Mouse (Mus musculus) E14TG2a.4 (cell line): Measurements from ENCODE around the gene Gm1673.

Source experiments
- CTCF ChIP-seq: conservative IDR thresholded peaks from 2 replicates; pipeline ENCODE4 v1.5.1; 2014; ENCODE audit warnings: low read length
- POU5F1 ChIP-seq: IDR thresholded peaks from 2 replicates; pipeline ENCODE4 v1.6.1; 2014; ENCODE audit warnings: low read length, borderline replicate concordance

DNA sequence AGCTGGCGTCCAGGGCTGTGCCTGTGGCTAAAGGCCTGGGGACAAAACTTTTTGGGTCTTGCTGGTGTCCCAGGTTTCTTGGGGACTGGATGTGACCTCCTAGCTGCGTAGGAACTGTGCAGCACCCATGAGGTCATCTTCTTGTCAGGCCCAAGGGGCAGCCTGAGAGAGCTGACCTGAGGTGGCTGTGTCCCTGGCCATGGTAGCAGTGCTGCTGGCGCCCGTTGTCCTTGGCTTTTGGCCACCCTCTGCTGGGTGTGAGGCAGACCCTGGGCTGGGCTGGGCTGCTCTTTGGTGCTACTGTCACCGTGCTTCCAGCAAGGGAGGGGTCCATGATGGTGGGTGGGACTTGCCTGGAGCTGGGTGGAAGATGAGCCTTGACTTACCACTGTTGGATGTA lies 21.4 kb downstream of the Gm1673 start:
- TF ChIP-seq CTCF (no peak), POU5F1 (no peak)
